Mouse (Mus musculus) hindbrain, embryonic 12.5 days (tissue): Measurements from ENCODE around the gene Vmn1r21. TPM values are rescaled to one million over a fixed set of nuclear protein-coding genes. Genes with fewer than 3 reads are reported as not detected.

Source experiments
- ATAC-seq: fragments of 200-750 bp; cut with Nextera tagmentation; 2 replicates; pipeline ENCODE4 v1.8.0; 2017; ENCODE audit warnings: moderate TSS enrichment; ENCODE audit not compliant: low FRiP score
- H3K27ac ChIP-seq: fragments of 300-500 bp; sonication (generic); 2 replicates; pipeline ENCODE4 v1.5.1; 2016; ENCODE audit warnings: mild to moderate bottlenecking
- H3K27me3 ChIP-seq: fragments of 300-500 bp; sonication (generic); 2 replicates; pipeline ENCODE4 v1.6.1; 2016; ENCODE audit warnings: mild to moderate bottlenecking
- H3K36me3 ChIP-seq: fragments of 300-500 bp; sonication (generic); 2 replicates; pipeline ENCODE4 v1.6.1; 2016; ENCODE audit warnings: mild to moderate bottlenecking
- H3K4me1 ChIP-seq: fragments of 300-500 bp; sonication (generic); 2 replicates; pipeline ENCODE4 v1.6.1; 2016
- H3K4me2 ChIP-seq: fragments of 300-500 bp; sonication (generic); replicated peaks from 2 replicates; pipeline ENCODE4 v1.6.1; 2016; ENCODE audit warnings: mild to moderate bottlenecking
- H3K4me3 ChIP-seq: fragments of 300-500 bp; sonication (generic); 2 replicates; pipeline ENCODE4 v1.5.1; 2016; ENCODE audit warnings: mild to moderate bottlenecking
- H3K9ac ChIP-seq: fragments of 300-500 bp; sonication (generic); 2 replicates; pipeline ENCODE4 v1.6.1; 2016; ENCODE audit warnings: mild to moderate bottlenecking, moderate library complexity
- H3K9me3 ChIP-seq: fragments of 300-500 bp; sonication (generic); replicated peaks from 2 replicates; pipeline ENCODE4 v1.6.1; 2016; ENCODE audit warnings: mild to moderate bottlenecking
- WGBS: fragments of 180-500 bp; shearing (Covaris S2); methylation state at CpG from one replicate; pipeline ENCODE4 v1.1.7; 2016; 5-methylcytosine and 5-hydroxymethylcytosine counted together
- polyA plus RNA-seq: library from polyadenylated mRNA; unstranded; fragments of >200 nt; fragmentation: Nextera tagmentation; extraction: Ambion mirVana; gene quantifications from 2 replicates; pipeline ENCODE4 v1.2.1, GENCODE M21; 2016

Gene Vmn1r21
- polyA plus RNA-seq, 1 experiment from 2014 or later, result not detected

DNA sequence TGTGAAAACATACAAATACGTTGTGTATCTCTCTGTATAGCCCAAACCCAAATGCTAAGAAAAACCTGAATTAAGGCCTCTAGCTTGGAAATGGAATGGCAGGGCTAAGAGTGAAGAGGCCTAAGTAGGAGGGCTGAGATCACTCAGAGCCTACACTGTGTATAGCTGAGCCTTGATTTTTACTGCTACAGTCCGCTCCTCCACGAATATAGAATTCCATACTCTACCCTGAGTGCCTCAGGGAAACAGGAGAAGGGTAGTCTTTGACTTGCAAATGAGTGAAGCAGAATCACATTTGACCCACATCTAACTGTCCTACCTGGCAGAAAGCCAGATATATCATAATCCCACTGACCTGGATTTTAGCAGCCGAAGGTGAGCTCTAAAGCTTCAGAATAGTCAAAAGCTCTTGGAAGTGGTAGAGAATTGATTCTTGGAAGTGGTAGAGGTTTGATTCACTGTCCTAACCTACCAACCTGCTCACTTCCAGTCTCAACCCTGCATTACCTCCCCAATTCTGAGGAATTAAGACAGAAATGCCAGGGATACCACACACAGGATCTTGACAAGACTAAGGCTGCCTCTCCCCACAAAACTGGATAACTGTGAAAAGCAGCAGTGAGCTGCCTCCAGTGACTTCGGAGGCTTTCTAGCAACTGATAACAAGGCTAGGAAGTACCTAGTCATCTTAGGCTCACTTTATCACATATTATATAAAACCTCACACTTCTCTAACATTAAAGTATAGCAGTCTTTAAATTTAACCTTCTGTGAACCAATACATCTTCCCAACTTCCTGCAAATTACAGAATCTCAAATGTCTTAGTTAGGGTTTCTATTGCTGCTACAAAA is 44.7 kb downstream of the Vmn1r21 start:
- Histone ChIP-seq H3K9me3 (0 out of 2 replicates have a peak, but pooled peaks cover 5% of the 10 kb centered on the region), H3K4me3 (no peak overlapping the region), H3K4me2 (no peak overlapping the region), H3K27me3 (no peaks in the 10 kb centered on the region), H3K9ac (no peak overlapping the region), H3K27ac (no peak overlapping the region), H3K36me3 (no peaks in the 10 kb centered on the region), H3K4me1 (no peaks in the 10 kb centered on the region)
- no peak for ATAC-seq
- 89% methylated on average over 5 of the region's 5 CpGs for WGBS

DNA sequence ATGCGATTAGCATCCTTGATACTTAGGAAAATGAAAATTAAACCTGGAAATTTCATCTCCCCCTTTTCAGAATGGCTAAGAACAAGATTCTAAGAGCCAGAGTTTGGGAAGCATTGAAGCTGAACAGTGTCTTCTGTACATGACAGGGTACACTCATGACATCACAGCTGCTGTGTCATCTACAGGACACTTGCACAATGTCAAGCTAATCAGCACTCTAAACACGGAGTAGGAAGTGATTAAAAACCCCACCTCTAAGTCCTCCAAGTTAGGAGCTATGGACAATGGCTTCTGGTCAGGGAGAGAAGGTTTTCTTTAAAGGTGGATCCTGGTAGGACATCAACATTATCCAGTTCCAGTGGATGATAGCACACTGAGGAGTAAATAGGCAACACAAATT is 47.0 kb downstream of the Vmn1r21 start:
- 81% methylated on average over 2 of the region's 2 CpGs for WGBS
- Histone ChIP-seq H3K9me3 (no peaks in the 10 kb centered on the region), H3K9ac (no peak overlapping the region), H3K36me3 (no peaks in the 10 kb centered on the region), H3K4me2 (no peak overlapping the region), H3K4me3 (no peak overlapping the region), H3K4me1 (no peaks in the 10 kb centered on the region), H3K27ac (no peak overlapping the region), H3K27me3 (no peaks in the 10 kb centered on the region)
- ATAC-seq, result no peak

GRCm38 (mm10) chr6:57798986-57799385 is 51.2 kb downstream of the Vmn1r21 start:
- H3K4me3 ChIP-seq, result no peak overlapping the region
- H3K36me3 ChIP-seq, result no peaks in the 10 kb centered on the region
- no peaks in the 10 kb centered on the region for H3K4me1 ChIP-seq
- no peak overlapping the region for H3K4me2 ChIP-seq
- ATAC-seq, result no peak
- WGBS, result 93% methylated on average over 1 of the region's 1 CpGs
- H3K27me3 ChIP-seq, result no peaks in the 10 kb centered on the region
- H3K27ac ChIP-seq, result no peak overlapping the region
- no peaks in the 10 kb centered on the region for H3K9me3 ChIP-seq
- H3K9ac ChIP-seq, result no peak overlapping the region

DNA sequence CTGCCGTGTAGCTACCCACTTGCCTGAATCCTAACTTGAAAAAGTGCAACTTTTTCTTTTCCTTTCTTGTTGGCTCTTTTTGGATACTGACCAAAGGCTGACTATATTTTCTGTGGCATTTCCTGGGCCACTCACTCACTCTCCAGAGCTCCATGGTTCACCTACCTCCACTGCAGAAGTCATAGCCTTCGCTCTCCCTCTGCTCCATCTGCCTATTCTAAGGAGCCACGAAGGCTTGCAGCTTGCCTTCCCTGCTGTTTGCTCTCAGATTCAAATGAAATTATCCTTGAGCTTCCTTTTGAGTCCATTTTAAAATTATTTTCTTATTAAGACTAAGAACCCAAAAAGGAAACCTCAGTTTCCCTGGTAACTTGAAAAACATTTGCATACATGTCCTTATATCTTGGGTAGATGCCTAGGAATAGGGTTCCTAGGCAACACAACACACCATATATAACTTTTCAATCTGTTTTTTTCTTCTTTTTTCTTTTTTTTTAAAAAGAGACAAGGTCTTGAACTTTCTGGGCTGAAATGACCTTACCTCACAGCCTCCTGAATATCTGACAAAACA is 53.2 kb downstream of the Vmn1r21 start:
- Histone ChIP-seq H3K9ac (no peak overlapping the region), H3K4me2 (no peak overlapping the region), H3K9me3 (no peaks in the 10 kb centered on the region), H3K4me3 (no peak overlapping the region), H3K27me3 (no peaks in the 10 kb centered on the region), H3K36me3 (no peaks in the 10 kb centered on the region), H3K27ac (no peak overlapping the region), H3K4me1 (no peaks in the 10 kb centered on the region)
- 87% methylated on average over 3 of the region's 3 CpGs for WGBS
- no peak for ATAC-seq

- Histone ChIP-seq H3K27me3 (no peaks in the 10 kb centered on the region), H3K9ac (no peak overlapping the region), H3K27ac (no peak overlapping the region), H3K9me3 (no peaks in the 10 kb centered on the region), H3K4me1 (no peaks in the 10 kb centered on the region), H3K36me3 (no peaks in the 10 kb centered on the region), H3K4me2 (no peak overlapping the region), H3K4me3 (no peak overlapping the region)
- WGBS, result 62% methylated on average over 3 of the region's 3 CpGs
- no peak for ATAC-seq
Measured at GRCm38 (mm10) chr6:57795835-57796234, 54.3 kb downstream of the Vmn1r21 start.

Other genes with a start within 250 kb of the Vmn1r21 start
- 15.9 and 16.1 TPM in 2 replicates for gene Pyurf, start 158.3 kb downstream of the Vmn1r21 start, polyA plus RNA-seq
- 54.5 and 58.7 TPM in 2 replicates for gene Lancl2, start 147.8 kb downstream of the Vmn1r21 start, polyA plus RNA-seq
- gene Vopp1, start 25.2 kb downstream of the Vmn1r21 start, polyA plus RNA-seq, result 109 and 121 TPM in 2 replicates
- gene Vmn1r22, start 57.7 kb upstream of the Vmn1r21 start, polyA plus RNA-seq, result not detected in 2 replicates
- not detected in 2 replicates for gene Vmn1r23, start 76.5 kb upstream of the Vmn1r21 start, polyA plus RNA-seq
- gene Vmn1r24, start 111.2 kb upstream of the Vmn1r21 start, polyA plus RNA-seq, result not detected in 2 replicates
- not detected in 2 replicates for gene Vmn1r25, start 130.5 kb upstream of the Vmn1r21 start, polyA plus RNA-seq
- not detected in 2 replicates for gene Vmn1r26, start 164.8 kb upstream of the Vmn1r21 start, polyA plus RNA-seq